Mouse (Mus musculus) urinary bladder, adult 18-20 months (tissue): ENCODE data around the gene Ptprm.
A peak's percentile ranks its signal among the peaks of the same experiment; 100 is the strongest.

Source experiments
- DNase-seq, 2 experiments: peaks; one replicate each; pipeline ENCODE4 v3.0.0; 2022; ENCODE audit warnings: low spot score in 2 of 2, mixed read lengths in 2 of 2

The Ptprm gene

GRCm38 (mm10) chr17:67226991-67227390 lies 127.3 kb downstream of the Ptprm start:
- no peak for DNase-seq

GRCm38 (mm10) chr17:67215326-67215725 lies 138.9 kb downstream of the Ptprm start:
- no peak for DNase-seq

- DNase-seq, result no peak
Measured at GRCm38 (mm10) chr17:67213711-67214110, 140.5 kb downstream of the Ptprm start.

- DNase-seq, result no peak
Measured at GRCm38 (mm10) chr17:67209676-67210344, 144.4 kb downstream of the Ptprm start.

- no peak for DNase-seq
Measured at GRCm38 (mm10) chr17:67208600-67208999, 145.7 kb downstream of the Ptprm start.

- no peak for DNase-seq
Measured at GRCm38 (mm10) chr17:67206984-67207383, 147.3 kb downstream of the Ptprm start.

GRCm38 (mm10) chr17:67201151-67201550 lies 153.1 kb downstream of the Ptprm start:
- DNase-seq, result no peak

GRCm38 (mm10) chr17:67193728-67194127 lies 160.5 kb downstream of the Ptprm start:
- DNase-seq, result no peak

- DNase-seq, result no peak
Measured at GRCm38 (mm10) chr17:67188514-67188913, 165.7 kb downstream of the Ptprm start.

- DNase-seq, result no peak
Measured at GRCm38 (mm10) chr17:67186879-67187278, 167.4 kb downstream of the Ptprm start.

- DNase-seq, result no peak
Measured at GRCm38 (mm10) chr17:67185942-67186341, 168.3 kb downstream of the Ptprm start.

GRCm38 (mm10) chr17:67179446-67179845 lies 174.8 kb downstream of the Ptprm start:
- DNase-seq, result no peak

- no peak for DNase-seq
Measured at GRCm38 (mm10) chr17:67178686-67179265, 175.5 kb downstream of the Ptprm start.

- peak; percentile 5 to 15 for DNase-seq
Measured at GRCm38 (mm10) chr17:67175836-67176235, 178.4 kb downstream of the Ptprm start.

- DNase-seq, result no peak
Measured at GRCm38 (mm10) chr17:67171353-67171752, 182.9 kb downstream of the Ptprm start.

- DNase-seq, result no peak
Measured at GRCm38 (mm10) chr17:67170696-67171095, 183.6 kb downstream of the Ptprm start.

GRCm38 (mm10) chr17:67165876-67166275 lies 188.4 kb downstream of the Ptprm start:
- DNase-seq, result no peak

GRCm38 (mm10) chr17:67159611-67160010 lies 194.6 kb downstream of the Ptprm start:
- DNase-seq, result no peak

GRCm38 (mm10) chr17:67157089-67157752 lies 197.0 kb downstream of the Ptprm start:
- DNase-seq, result no peak

GRCm38 (mm10) chr17:67152218-67152617 lies 202.0 kb downstream of the Ptprm start:
- DNase-seq, result no peak

GRCm38 (mm10) chr17:67150441-67150840 lies 203.8 kb downstream of the Ptprm start:
- no peak for DNase-seq

GRCm38 (mm10) chr17:67142183-67142756 lies 212.0 kb downstream of the Ptprm start:
- DNase-seq, result no peak

- no peak for DNase-seq
Measured at GRCm38 (mm10) chr17:67140502-67140901, 213.8 kb downstream of the Ptprm start.
